Mouse (Mus musculus): Measurements from ENCODE around the gene Espl1.
A peak's percentile ranks its signal among the peaks of the same experiment; 100 is the strongest.

Gene Espl1

GRCm38 (mm10) chr15:102336946-102337345 lies 40.9 kb downstream of the Espl1 start:
- DNase-seq = no peak

- DNase-seq = no peak
Measured at GRCm38 (mm10) chr15:102339612-102340011, 43.5 kb downstream of the Espl1 start.

- DNase-seq = peak; percentile 36 to 41
Measured at GRCm38 (mm10) chr15:102341580-102341979, 45.5 kb downstream of the Espl1 start.

GRCm38 (mm10) chr15:102344490-102344889 lies 48.4 kb downstream of the Espl1 start:
- DNase-seq = no peak

GRCm38 (mm10) chr15:102346444-102346843 lies 50.4 kb downstream of the Espl1 start:
- DNase-seq = no peak

GRCm38 (mm10) chr15:102350138-102350941 lies 54.3 kb downstream of the Espl1 start, which contains the start of gene Aaas:
Aaas (minus strand) TSS chr15:102350771.
- DNase-seq = peak; percentile 94 to 96

GRCm38 (mm10) chr15:102350942-102351291 lies 54.9 kb downstream of the Espl1 start:
- no peak for DNase-seq

GRCm38 (mm10) chr15:102352177-102352576 lies 56.1 kb downstream of the Espl1 start:
- no peak for DNase-seq

GRCm38 (mm10) chr15:102353986-102354385 lies 57.9 kb downstream of the Espl1 start:
- no peak for DNase-seq

GRCm38 (mm10) chr15:102355134-102355870 lies 59.2 kb downstream of the Espl1 start:
- peak in 1 of 2 experiments; percentile 39 for DNase-seq

GRCm38 (mm10) chr15:102355871-102356441 lies 59.9 kb downstream of the Espl1 start:
- peak; percentile 16 to 20 for DNase-seq

- DNase-seq = no peak
Measured at GRCm38 (mm10) chr15:102356501-102357325, 60.6 kb downstream of the Espl1 start.

GRCm38 (mm10) chr15:102358126-102358525 lies 62.1 kb downstream of the Espl1 start:
- no peak for DNase-seq

GRCm38 (mm10) chr15:102358834-102359233 lies 62.8 kb downstream of the Espl1 start:
- no peak for DNase-seq

- no peak for DNase-seq
Measured at GRCm38 (mm10) chr15:102362648-102363047, 66.6 kb downstream of the Espl1 start.

- no peak for DNase-seq
Measured at GRCm38 (mm10) chr15:102364678-102365077, 68.6 kb downstream of the Espl1 start.

- no peak for DNase-seq
Measured at GRCm38 (mm10) chr15:102366238-102366637, 70.2 kb downstream of the Espl1 start.

- no peak for DNase-seq
Measured at GRCm38 (mm10) chr15:102366733-102367344, 70.8 kb downstream of the Espl1 start, which contains the start of gene Sp7. Sp7 (minus strand) TSS chr15:102367182.

GRCm38 (mm10) chr15:102369972-102370371 lies 73.9 kb downstream of the Espl1 start:
- DNase-seq = no peak

GRCm38 (mm10) chr15:102370727-102371126 lies 74.7 kb downstream of the Espl1 start:
- DNase-seq = no peak
